Mouse (Mus musculus): ENCODE measurements at regions not wholly inside any gene's neighbourhood (a gene's known extent, or its start where the extent isn't known, plus 50 kb on each side); places are given as distances from the start of the nearest gene placed in this dataset.

DNA sequence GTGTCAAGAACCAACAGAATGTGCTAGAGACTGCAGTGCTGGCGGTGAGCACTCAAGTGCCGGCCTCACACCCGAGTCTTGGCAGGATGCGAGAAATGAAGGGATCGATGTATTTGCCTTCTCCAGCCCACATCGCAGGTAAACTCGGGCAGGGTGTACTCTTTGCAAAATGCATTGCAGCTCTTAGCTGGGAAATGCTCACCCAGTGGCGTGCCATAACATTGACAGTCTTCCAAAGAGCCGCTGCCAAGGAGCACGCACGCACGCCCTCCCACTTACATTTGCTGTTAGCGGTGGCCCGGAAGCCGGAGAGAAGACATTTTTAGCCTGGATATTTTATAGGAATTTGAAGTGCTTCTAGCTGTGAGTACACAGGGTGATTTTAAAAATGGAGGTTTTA, 358.9 kb downstream of the Prdm2 start:
- no peaks in the 10 kb centered on the region for H3K36me3 ChIP-seq
- no peaks in the 10 kb centered on the region for H3K4me1 ChIP-seq (replicated peaks)
- no peak overlapping the region for H3K4me2 ChIP-seq (replicated peaks)
- ATAC-seq, result no peak
- H3K9me3 ChIP-seq, result no peaks in the 10 kb centered on the region
- WGBS, result 95% methylated on average over 15 of the region's 15 CpGs
- no peak overlapping the region for H3K4me3 ChIP-seq (replicated peaks)
- H3K27me3 ChIP-seq, result no peaks in the 10 kb centered on the region
- H3K27ac ChIP-seq, result no peak overlapping the region
- no peak overlapping the region for H3K9ac ChIP-seq (replicated peaks)

DNA sequence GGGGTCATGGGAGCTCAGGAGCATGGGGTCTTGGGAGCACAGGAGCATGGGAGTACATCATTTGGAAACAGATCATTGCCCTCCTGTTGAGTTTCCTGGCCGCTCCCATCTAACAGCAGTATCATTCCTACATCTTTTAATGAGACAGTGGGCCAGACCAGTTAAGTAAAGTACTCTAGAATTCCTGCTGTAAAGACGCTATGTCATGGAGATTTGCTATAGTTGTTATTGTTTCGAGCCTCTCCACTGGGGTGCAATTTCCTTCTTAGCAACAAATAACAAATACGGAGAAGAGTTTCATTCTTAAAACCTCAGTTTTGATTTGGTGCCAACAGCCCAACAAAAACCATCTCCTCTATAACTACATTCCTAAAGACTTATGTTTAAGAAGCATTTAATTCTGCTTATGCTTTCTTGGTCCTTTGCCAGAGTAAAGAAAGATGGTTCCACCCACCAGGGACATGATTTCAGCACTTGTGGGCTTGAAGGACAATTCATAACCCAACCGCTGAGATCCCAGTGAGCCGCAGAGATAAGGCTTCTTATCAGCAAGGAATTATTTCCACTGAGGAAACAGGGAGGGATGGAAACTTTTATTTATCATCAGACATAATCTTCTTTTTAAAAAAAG, 367.6 kb downstream of the Prdm2 start:
- H3K27ac ChIP-seq, result no peak overlapping the region
- ATAC-seq, result no peak
- no peak overlapping the region for H3K4me2 ChIP-seq (replicated peaks)
- H3K9me3 ChIP-seq, result no peaks in the 10 kb centered on the region
- H3K4me1 ChIP-seq (replicated peaks), result no peaks in the 10 kb centered on the region
- H3K36me3 ChIP-seq, result no peaks in the 10 kb centered on the region
- H3K4me3 ChIP-seq (replicated peaks), result no peak overlapping the region
- H3K9ac ChIP-seq (replicated peaks), result no peak overlapping the region
- WGBS, result 83% methylated on average over 6 of the region's 6 CpGs
- no peaks in the 10 kb centered on the region for H3K27me3 ChIP-seq

DNA sequence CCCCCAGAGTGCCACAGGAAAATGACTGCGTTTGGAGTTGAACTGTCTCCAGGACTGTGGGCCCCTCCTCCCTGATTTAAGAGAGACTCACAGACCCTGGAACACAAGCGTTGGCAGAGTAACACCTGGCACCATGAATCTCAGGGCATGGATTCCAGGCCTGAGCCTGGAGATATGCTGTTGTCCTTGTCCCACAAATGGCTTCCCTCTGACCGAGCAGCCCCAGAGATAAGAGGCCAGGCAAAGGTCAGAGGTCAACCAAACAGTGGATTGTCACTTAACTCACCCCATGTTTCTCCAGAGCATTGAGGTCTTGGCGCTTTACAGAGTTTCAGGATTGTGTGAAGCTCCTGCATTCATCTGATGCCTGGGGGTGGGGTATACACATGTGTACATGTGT, 373.3 kb downstream of the Prdm2 start:
- no peak overlapping the region for H3K27ac ChIP-seq
- H3K9me3 ChIP-seq, result peaks cover 4% of the 10 kb centered on the region; the same call in 1 of the 2 replicates
- no peaks in the 10 kb centered on the region for H3K4me1 ChIP-seq (replicated peaks)
- ATAC-seq, result no peak
- WGBS, result 56% methylated on average over 4 of the region's 4 CpGs
- no peaks in the 10 kb centered on the region for H3K27me3 ChIP-seq
- no peaks in the 10 kb centered on the region for H3K36me3 ChIP-seq
- H3K4me2 ChIP-seq (replicated peaks), result no peak overlapping the region
- H3K9ac ChIP-seq (replicated peaks), result no peak overlapping the region
- no peak overlapping the region for H3K4me3 ChIP-seq (replicated peaks)

DNA sequence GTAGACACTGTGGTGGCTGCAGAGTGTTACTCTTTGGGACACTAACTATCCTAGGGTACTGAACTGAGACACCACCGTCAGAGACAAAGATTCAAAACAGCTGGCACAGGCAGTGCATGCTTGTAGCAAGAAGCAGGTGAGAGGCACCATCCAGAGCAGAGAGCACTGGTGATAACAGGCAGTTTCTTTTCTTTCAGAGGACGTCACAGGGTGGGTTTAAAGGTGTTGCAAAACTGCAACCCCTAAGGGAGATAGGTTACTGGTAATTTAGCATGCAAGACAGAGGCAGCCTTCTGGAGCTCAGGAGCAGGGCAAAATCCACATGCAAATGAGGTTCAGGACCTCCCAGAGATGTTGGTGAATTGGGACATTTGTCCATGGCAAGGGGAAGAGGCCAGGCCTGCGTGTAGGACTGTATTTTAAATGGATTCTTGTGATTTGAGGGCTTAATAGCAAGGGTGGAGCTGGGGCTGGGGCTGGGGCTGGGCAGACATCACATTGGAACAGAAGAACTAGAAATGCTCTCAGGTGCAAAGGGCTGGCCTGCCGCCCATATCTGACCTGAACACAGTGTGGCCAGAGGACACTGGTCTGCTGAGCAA, 374.3 kb downstream of the Prdm2 start:
- H3K4me2 ChIP-seq (replicated peaks), result no peak overlapping the region
- no peak overlapping the region for H3K9ac ChIP-seq (replicated peaks)
- no peaks in the 10 kb centered on the region for H3K4me1 ChIP-seq (replicated peaks)
- no peak overlapping the region for H3K4me3 ChIP-seq (replicated peaks)
- H3K36me3 ChIP-seq, result no peaks in the 10 kb centered on the region
- peaks cover 4% of the 10 kb centered on the region; the same call in 1 of the 2 replicates for H3K9me3 ChIP-seq
- 56% methylated on average over 4 of the region's 4 CpGs for WGBS
- no peaks in the 10 kb centered on the region for H3K27me3 ChIP-seq
- no peak overlapping the region for H3K27ac ChIP-seq
- ATAC-seq, result no peak

DNA sequence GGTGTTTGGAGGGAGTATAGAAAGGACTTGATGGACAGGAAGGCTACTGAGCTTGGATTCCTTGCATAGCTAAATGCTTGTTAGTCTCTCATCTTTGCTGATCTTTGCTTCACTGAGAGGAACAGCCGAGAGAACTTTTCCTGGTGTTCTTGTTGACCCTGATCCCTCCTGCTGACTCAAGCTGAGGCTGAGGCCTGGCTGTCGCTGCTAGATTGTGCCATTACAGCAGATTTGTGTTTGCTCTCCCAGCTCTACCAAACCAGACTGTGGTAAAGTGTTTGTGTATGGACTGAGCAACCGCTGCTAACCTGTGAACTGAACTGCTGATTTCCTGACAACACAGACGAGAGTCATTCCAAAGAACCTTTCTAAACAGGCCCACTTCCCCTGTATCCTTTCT, 375.2 kb downstream of the Prdm2 start:
- ATAC-seq, result no peak
- H3K9ac ChIP-seq (replicated peaks), result no peak overlapping the region
- H3K27me3 ChIP-seq, result no peaks in the 10 kb centered on the region
- H3K4me2 ChIP-seq (replicated peaks), result no peak overlapping the region
- WGBS, result 79% methylated on average over 4 of the region's 4 CpGs
- H3K4me3 ChIP-seq (replicated peaks), result no peak overlapping the region
- no peak overlapping the region for H3K27ac ChIP-seq
- H3K4me1 ChIP-seq (replicated peaks), result no peaks in the 10 kb centered on the region
- peaks cover 4% of the 10 kb centered on the region; the same call in 1 of the 2 replicates for H3K9me3 ChIP-seq
- H3K36me3 ChIP-seq, result no peaks in the 10 kb centered on the region

DNA sequence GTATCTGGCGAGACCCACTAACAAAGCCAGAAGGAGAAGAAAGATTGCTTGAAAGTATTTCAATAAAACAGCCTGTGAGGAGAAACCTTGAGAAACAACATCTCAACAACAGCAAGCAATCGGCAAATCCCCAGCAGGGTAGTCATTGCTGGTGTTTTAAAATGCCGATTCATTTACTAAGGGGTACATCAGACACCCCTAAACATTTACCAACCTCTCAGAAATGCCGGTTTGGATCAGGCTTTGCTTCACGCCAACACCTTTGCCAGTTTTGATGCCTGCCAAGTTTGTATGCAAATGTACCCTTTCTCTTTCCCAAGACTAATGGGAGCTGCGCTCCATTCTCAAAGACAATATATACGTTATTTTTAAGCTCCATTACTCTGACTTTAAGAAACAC, 383.1 kb downstream of the Prdm2 start:
- Histone ChIP-seq H3K27ac (no peak overlapping the region), H3K4me2 (replicated peaks) (no peak overlapping the region), H3K9me3 (no peaks in the 10 kb centered on the region), H3K4me3 (replicated peaks) (no peak overlapping the region), H3K36me3 (no peaks in the 10 kb centered on the region), H3K27me3 (no peaks in the 10 kb centered on the region), H3K4me1 (replicated peaks) (peaks cover 37% of the 10 kb centered on the region), H3K9ac (replicated peaks) (no peak overlapping the region)
- ATAC-seq, result no peak
- WGBS, result 80% methylated on average over 7 of the region's 7 CpGs

DNA sequence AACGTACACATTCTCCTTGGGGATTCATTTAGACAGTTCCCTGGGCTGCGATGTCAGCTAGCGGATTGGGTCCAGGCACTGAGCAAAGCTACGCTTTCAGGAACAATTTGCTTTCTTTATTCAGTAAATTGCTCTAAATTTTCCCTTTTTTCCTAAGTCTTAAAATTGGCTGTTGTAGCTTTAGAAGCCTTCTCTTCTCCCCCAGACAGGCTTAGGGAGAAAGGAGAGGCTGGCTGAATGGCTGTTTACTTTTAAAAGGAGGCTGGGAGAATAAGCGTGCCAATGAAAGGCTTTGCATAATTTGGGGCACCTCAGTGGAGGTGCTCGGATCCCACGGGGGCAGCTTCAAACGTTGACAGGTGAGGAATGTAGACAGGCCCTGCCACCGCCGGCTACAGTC, 383.8 kb downstream of the Prdm2 start:
- no peaks in the 10 kb centered on the region for H3K9me3 ChIP-seq
- peak overlapping the region; percentile 14 for H3K27ac ChIP-seq
- no peak overlapping the region for H3K9ac ChIP-seq (replicated peaks)
- H3K4me2 ChIP-seq (replicated peaks), result no peak overlapping the region
- WGBS, result 8% methylated on average over 10 of the region's 10 CpGs
- H3K4me1 ChIP-seq (replicated peaks), result peaks cover 39% of the 10 kb centered on the region
- H3K4me3 ChIP-seq (replicated peaks), result no peak overlapping the region
- no peaks in the 10 kb centered on the region for H3K27me3 ChIP-seq
- H3K36me3 ChIP-seq, result no peaks in the 10 kb centered on the region
- ATAC-seq, result no peak

DNA sequence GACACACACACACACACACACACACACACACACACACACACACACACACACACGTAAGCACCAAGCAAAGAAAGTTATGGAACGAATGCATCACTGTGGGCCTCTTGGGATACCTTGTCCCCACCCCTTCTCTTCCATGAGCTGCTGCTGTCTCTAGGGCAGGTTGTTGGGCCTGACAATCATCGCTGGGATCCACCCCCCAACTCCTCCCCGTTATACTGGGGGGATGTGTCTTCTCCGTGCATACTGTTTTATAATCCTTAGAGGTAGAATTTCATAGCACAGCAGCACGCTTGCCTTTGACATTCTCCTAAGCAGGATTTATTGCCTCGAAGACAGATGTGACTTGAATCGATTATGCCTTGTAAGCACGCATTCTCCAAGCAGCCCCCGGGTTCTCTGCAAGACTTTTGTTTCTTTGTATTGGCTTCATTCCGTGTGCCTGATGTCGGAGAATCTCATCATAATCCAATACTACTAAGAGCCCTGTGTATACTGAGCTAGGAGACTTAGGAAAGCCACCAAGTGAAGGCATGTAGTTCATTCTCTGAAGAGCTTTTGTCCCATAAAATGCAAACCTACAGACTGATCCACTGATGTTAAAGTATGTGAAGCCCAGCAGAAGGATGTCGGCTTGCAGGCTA, 386.4 kb downstream of the Prdm2 start:
- no peak overlapping the region for H3K9ac ChIP-seq (replicated peaks)
- peaks cover 42% of the 10 kb centered on the region for H3K4me1 ChIP-seq (replicated peaks)
- H3K4me3 ChIP-seq (replicated peaks), result peak overlapping the region; percentile 14
- peak overlapping the region; percentile 47 for H3K4me2 ChIP-seq (replicated peaks)
- no peaks in the 10 kb centered on the region for H3K36me3 ChIP-seq
- 14% methylated on average over 13 of the region's 13 CpGs for WGBS
- H3K9me3 ChIP-seq, result no peaks in the 10 kb centered on the region
- H3K27ac ChIP-seq, result peak overlapping the region; percentile 79
- no peaks in the 10 kb centered on the region for H3K27me3 ChIP-seq
- peak; percentile 93 for ATAC-seq

DNA sequence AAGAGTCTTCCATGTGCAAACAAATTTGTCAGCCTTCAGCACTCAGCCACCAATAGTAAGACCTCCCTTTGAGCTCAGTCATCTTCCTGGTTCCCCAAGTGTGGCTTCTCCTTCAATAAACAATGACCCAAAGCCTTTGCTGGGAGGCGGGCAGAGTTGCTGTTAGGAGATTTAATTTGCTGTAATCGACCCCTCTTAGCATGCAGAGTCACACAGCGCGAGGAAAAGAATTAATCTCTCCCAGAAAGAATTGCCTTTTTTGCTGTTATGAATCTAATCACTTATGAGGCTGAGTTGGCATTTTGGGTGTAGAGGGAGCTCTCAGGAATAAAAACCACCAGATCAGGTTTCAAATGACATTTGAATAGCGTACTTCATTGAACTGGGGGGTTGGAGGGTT, 387.0 kb downstream of the Prdm2 start:
- Histone ChIP-seq H3K9me3 (no peaks in the 10 kb centered on the region), H3K27me3 (no peaks in the 10 kb centered on the region), H3K27ac (peak overlapping the region; percentile 79), H3K4me3 (replicated peaks) (peak overlapping the region; percentile 14; the same call in 1 of the 2 replicates), H3K4me2 (replicated peaks) (peak overlapping the region; percentile 47), H3K36me3 (no peaks in the 10 kb centered on the region), H3K9ac (replicated peaks) (no peak overlapping the region), H3K4me1 (replicated peaks) (peaks cover 42% of the 10 kb centered on the region)
- peak; percentile 49 for ATAC-seq
- 15% methylated on average over 5 of the region's 5 CpGs for WGBS

DNA sequence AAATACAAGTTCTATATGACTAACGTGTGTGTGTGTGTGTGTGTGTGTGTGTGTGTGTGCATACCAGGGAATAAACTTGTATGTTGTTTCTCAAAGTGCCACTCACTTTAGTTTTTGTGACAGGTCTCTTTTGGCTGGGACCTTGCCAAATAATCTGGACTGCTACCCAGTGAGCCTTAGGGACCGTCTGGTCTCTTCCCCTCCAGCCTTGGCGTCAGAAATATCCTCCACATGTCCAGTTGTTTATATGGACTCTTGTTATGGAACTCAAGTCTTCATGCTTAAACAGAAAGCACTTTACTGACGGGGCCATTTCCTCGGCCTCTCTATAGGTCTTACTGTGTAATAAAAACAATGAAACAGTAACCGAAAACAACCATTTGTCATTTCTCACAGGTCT, 394.4 kb downstream of the Prdm2 start:
- Histone ChIP-seq H3K4me2 (replicated peaks) (no peak overlapping the region), H3K27ac (no peak overlapping the region), H3K27me3 (no peaks in the 10 kb centered on the region), H3K36me3 (no peaks in the 10 kb centered on the region), H3K9me3 (no peaks in the 10 kb centered on the region), H3K9ac (replicated peaks) (no peak overlapping the region), H3K4me1 (replicated peaks) (0 out of 2 replicates have a peak, but pooled peaks cover 2% of the 10 kb centered on the region), H3K4me3 (replicated peaks) (no peak overlapping the region)
- WGBS, result 92% methylated on average over 6 of the region's 6 CpGs
- no peak for ATAC-seq

DNA sequence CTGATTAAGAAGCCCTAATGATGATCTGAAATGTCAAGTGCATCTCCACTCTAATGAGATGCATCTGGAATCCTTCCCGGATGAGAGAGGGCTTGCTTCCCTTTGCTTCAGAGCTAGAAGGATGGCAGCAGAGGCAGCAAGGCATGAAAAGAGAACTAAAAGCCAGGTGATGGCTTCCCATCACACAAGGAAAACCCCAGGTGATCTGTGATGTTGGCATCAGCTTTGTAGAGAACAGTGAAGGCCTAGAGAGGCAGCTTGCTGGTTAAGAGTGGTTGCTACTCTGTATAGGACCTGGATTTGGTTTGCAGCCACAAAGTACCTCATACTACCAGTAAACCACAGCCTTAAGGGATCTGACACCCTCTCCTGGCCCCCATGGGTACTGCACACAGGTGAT, 395.8 kb downstream of the Prdm2 start:
- Histone ChIP-seq H3K4me2 (replicated peaks) (no peak overlapping the region), H3K36me3 (no peaks in the 10 kb centered on the region), H3K9me3 (no peaks in the 10 kb centered on the region), H3K4me1 (replicated peaks) (0 out of 2 replicates have a peak, but pooled peaks cover 2% of the 10 kb centered on the region), H3K27me3 (no peaks in the 10 kb centered on the region), H3K27ac (no peak overlapping the region), H3K4me3 (replicated peaks) (no peak overlapping the region), H3K9ac (replicated peaks) (no peak overlapping the region)
- no peak for ATAC-seq
- 69% methylated on average over 1 of the region's 1 CpGs for WGBS

DNA sequence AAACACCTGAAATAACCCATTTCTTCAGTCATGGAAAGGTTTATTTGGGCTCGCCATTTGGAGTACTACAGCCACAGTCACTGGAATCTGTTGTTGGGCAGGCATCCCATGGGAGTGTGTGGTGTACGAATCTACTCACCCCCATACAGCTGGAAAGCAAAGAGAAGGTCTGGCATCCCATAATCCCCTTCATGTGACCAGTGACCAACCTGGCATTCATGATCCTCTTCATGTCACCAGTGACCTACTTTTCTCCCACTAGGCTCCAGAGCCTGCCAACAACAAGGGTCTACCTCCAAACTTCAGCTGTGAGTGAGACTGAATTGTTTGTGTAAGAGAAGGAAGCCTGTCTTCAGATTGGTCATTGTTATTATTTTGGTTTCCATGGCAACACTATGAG, 409.0 kb downstream of the Prdm2 start:
- no peak overlapping the region for H3K4me3 ChIP-seq (replicated peaks)
- ATAC-seq, result no peak
- no peak overlapping the region for H3K4me2 ChIP-seq (replicated peaks)
- H3K4me1 ChIP-seq (replicated peaks), result peaks cover 16% of the 10 kb centered on the region; the same call in 1 of the 2 replicates
- WGBS, result 79% methylated on average over 2 of the region's 2 CpGs
- no peaks in the 10 kb centered on the region for H3K9me3 ChIP-seq
- no peaks in the 10 kb centered on the region for H3K36me3 ChIP-seq
- 0 out of 2 replicates have a peak, but pooled peaks cover 3% of the 10 kb centered on the region for H3K27me3 ChIP-seq
- no peak overlapping the region for H3K27ac ChIP-seq
- no peak overlapping the region for H3K9ac ChIP-seq (replicated peaks)
